Mouse (Mus musculus) MEL (cell line): ENCODE measurements at regions not wholly inside any gene's neighbourhood (a gene's known extent, or its start where the extent isn't known, plus 50 kb on each side); places are given as distances from the start of the nearest gene placed in this dataset.

ENCODE experiments used
- DNase-seq: peaks from one replicate; pipeline ENCODE4 v3.0.0; 2011; ENCODE audit warnings: low read depth, low spot score
- H3K27ac ChIP-seq: 2 replicates; pipeline ENCODE4 v1.5.1; 2012; ENCODE audit warnings: low read depth, mild to moderate bottlenecking, control low read depth, low read length, moderate library complexity; ENCODE audit not compliant: control insufficient read depth
- H3K27me3 ChIP-seq, 2 experiments: fragments of 150-350 bp in 1 of 2; sonication (generic) in 1 of 2; 2 replicates each; pipeline ENCODE4 v1.6.1; 2012; ENCODE audit warnings: low read length in 2 of 2, mild to moderate bottlenecking in 2 of 2, improper control_type of control experiment in 1 of 2, moderate library complexity in 1 of 2; ENCODE audit not compliant: insufficient read depth in 2 of 2, control insufficient read depth in 1 of 2
- H3K36me3 ChIP-seq, 2 experiments: 2 replicates each; pipeline ENCODE4 v1.6.1; 2012 to 2014; ENCODE audit warnings: low read length in 2 of 2, improper control_type of control experiment in 1 of 2, inconsistent platforms in 1 of 2, mild to moderate bottlenecking in 1 of 2; ENCODE audit not compliant: insufficient read depth in 2 of 2, control insufficient read depth in 1 of 2
- H3K4me1 ChIP-seq, 2 experiments: fragments of 150-350 bp in 1 of 2; sonication (generic) in 1 of 2; 2 replicates each; pipeline ENCODE4 v1.6.1; 2012; ENCODE audit warnings: low read length in 2 of 2, improper control_type of control experiment in 1 of 2, mild to moderate bottlenecking in 1 of 2; ENCODE audit not compliant: insufficient read depth in 2 of 2, control insufficient read depth in 1 of 2
- H3K4me3 ChIP-seq, 2 experiments: fragments of 150-350 bp in 1 of 2; sonication (generic) in 1 of 2; 2 replicates each; pipeline ENCODE4 v1.5.1; 2012; ENCODE audit warnings: low read depth in 2 of 2, low read length in 2 of 2, mild to moderate bottlenecking in 2 of 2, moderate library complexity in 2 of 2, control low read depth in 1 of 2, improper control_type of control experiment in 1 of 2; ENCODE audit not compliant: control insufficient read depth in 1 of 2, insufficient read depth in 1 of 2
- H3K79me2 ChIP-seq: 2 replicates; pipeline ENCODE4 v1.6.1; 2012; ENCODE audit warnings: mild to moderate bottlenecking, low read length, moderate library complexity; ENCODE audit not compliant: control insufficient read depth, poor library complexity, insufficient read depth
- H3K9ac ChIP-seq: 2 replicates; pipeline ENCODE4 v1.6.1; 2012; ENCODE audit warnings: low read depth, mild to moderate bottlenecking, control low read depth, low read length, moderate library complexity; ENCODE audit not compliant: control insufficient read depth, poor library complexity, severe bottlenecking
- H3K9me3 ChIP-seq: fragments of 150-350 bp; sonication (generic); replicated peaks from 2 replicates; pipeline ENCODE4 v1.6.1; 2012; ENCODE audit warnings: mild to moderate bottlenecking, low read length, improper control_type of control experiment, moderate library complexity; ENCODE audit not compliant: insufficient read depth
- BHLHE40 ChIP-seq: IDR thresholded peaks from 2 replicates; pipeline ENCODE4 v1.6.1; 2012; ENCODE audit warnings: low read depth, mild to moderate bottlenecking, inconsistent platforms, low read length, improper control_type of control experiment, borderline replicate concordance
- CHD1 ChIP-seq: IDR thresholded peaks from 2 replicates; pipeline ENCODE4 v1.6.1; 2012; ENCODE audit warnings: low read depth, mild to moderate bottlenecking, inconsistent platforms, low read length, improper control_type of control experiment
- CTCF ChIP-seq, 3 experiments: IDR thresholded peaks in 2 of 3; conservative IDR thresholded peaks in 1 of 3; 2 replicates each; pipeline ENCODE4 v1.5.1; 2011 to 2012; ENCODE audit warnings: low read length in 3 of 3, low read depth in 2 of 3, mild to moderate bottlenecking in 2 of 3, improper control_type of control experiment in 1 of 3, inconsistent platforms in 1 of 3, mixed read lengths in 1 of 3, moderate library complexity in 1 of 3; ENCODE audit not compliant: control insufficient read depth in 1 of 3, insufficient read depth in 1 of 3, poor library complexity in 1 of 3, severe bottlenecking in 1 of 3
- E2F4 ChIP-seq: IDR thresholded peaks from 2 replicates; pipeline ENCODE4 v1.6.1; 2011; ENCODE audit warnings: low read depth, low read length, improper control_type of control experiment, borderline replicate concordance
- ELF1 ChIP-seq: IDR thresholded peaks from 2 replicates; pipeline ENCODE4 v1.6.1; 2014; ENCODE audit warnings: low read depth, mild to moderate bottlenecking, inconsistent platforms, low read length, improper control_type of control experiment, moderate library complexity
- EP300 ChIP-seq, 2 experiments: IDR thresholded peaks; 2 replicates each; pipeline ENCODE4 v1.6.1; 2011; ENCODE audit warnings: improper control_type of control experiment in 2 of 2, low read length in 2 of 2, low read depth in 1 of 2, mild to moderate bottlenecking in 1 of 2
- ETS1 ChIP-seq: IDR thresholded peaks from 2 replicates; pipeline ENCODE4 v1.6.1; 2012; ENCODE audit warnings: low read depth, mild to moderate bottlenecking, inconsistent platforms, low read length, improper control_type of control experiment, moderate library complexity
- GATA1 ChIP-seq: IDR thresholded peaks from 2 replicates; pipeline ENCODE4 v1.6.1; 2011; ENCODE audit warnings: low read depth, low read length, improper control_type of control experiment
- HCFC1 ChIP-seq: IDR thresholded peaks from 2 replicates; pipeline ENCODE4 v1.6.1; 2012; ENCODE audit warnings: low read depth, mild to moderate bottlenecking, inconsistent platforms, low read length, improper control_type of control experiment, moderate library complexity
- JUND ChIP-seq: IDR thresholded peaks from 2 replicates; pipeline ENCODE4 v1.6.1; 2011; ENCODE audit warnings: low read depth, mild to moderate bottlenecking, improper control_type of control experiment, low read length
- MAFK ChIP-seq: IDR thresholded peaks from 2 replicates; pipeline ENCODE4 v1.6.1; 2011; ENCODE audit warnings: low read depth, mild to moderate bottlenecking, low read length, improper control_type of control experiment, borderline replicate concordance
- MAX ChIP-seq: IDR thresholded peaks from 2 replicates; pipeline ENCODE4 v1.6.1; 2011; ENCODE audit warnings: low read length, improper control_type of control experiment
- MAZ ChIP-seq: IDR thresholded peaks from 2 replicates; pipeline ENCODE4 v1.6.1; 2012; ENCODE audit warnings: low read depth, mild to moderate bottlenecking, inconsistent platforms, low read length, improper control_type of control experiment
- MEF2A ChIP-seq: IDR thresholded peaks from 2 replicates; pipeline ENCODE4 v1.6.1; 2014; ENCODE audit warnings: low read depth, mild to moderate bottlenecking, inconsistent platforms, low read length, improper control_type of control experiment; ENCODE audit not compliant: poor library complexity, insufficient replicate concordance, severe bottlenecking; ENCODE audit errors: extremely low read depth
- NELFE ChIP-seq: IDR thresholded peaks from 2 replicates; pipeline ENCODE4 v1.6.1; 2011; ENCODE audit warnings: low read depth, low read length, improper control_type of control experiment
- NRF1 ChIP-seq: IDR thresholded peaks from 2 replicates; pipeline ENCODE4 v1.6.1; 2014; ENCODE audit warnings: low read depth, mild to moderate bottlenecking, inconsistent platforms, low read length, improper control_type of control experiment, moderate library complexity; ENCODE audit not compliant: poor library complexity, insufficient read depth, severe bottlenecking
- POLR2A ChIP-seq, 2 experiments: IDR thresholded peaks; 2 replicates each; pipeline ENCODE4 v1.6.1; 2011 to 2012; ENCODE audit warnings: low read length in 2 of 2, mild to moderate bottlenecking in 2 of 2, control low read depth in 1 of 2, improper control_type of control experiment in 1 of 2, low read depth in 1 of 2, moderate library complexity in 1 of 2; ENCODE audit not compliant: control insufficient read depth in 1 of 2, insufficient read depth in 1 of 2, poor library complexity in 1 of 2
- POLR2AphosphoS5 ChIP-seq: IDR thresholded peaks from 2 replicates; pipeline ENCODE4 v1.6.1; 2012; ENCODE audit warnings: low read depth, borderline replicate concordance, mild to moderate bottlenecking, inconsistent platforms, low read length, moderate library complexity, mixed read lengths
- RAD21 ChIP-seq: IDR thresholded peaks from 2 replicates; pipeline ENCODE4 v1.6.1; 2011; ENCODE audit warnings: mild to moderate bottlenecking, low read depth, low read length, improper control_type of control experiment
- SIN3A ChIP-seq: IDR thresholded peaks from 2 replicates; pipeline ENCODE4 v1.6.1; 2012; ENCODE audit warnings: low read length, improper control_type of control experiment, inconsistent platforms
- TAL1 ChIP-seq: IDR thresholded peaks from 2 replicates; pipeline ENCODE4 v1.6.1; 2012; ENCODE audit warnings: mild to moderate bottlenecking, inconsistent platforms, low read length, moderate library complexity, mixed read lengths
- TBP ChIP-seq: IDR thresholded peaks from 2 replicates; pipeline ENCODE4 v1.8.0; 2011; ENCODE audit warnings: low read depth, low read length, improper control_type of control experiment
- TCF12 ChIP-seq: IDR thresholded peaks from 2 replicates; pipeline ENCODE4 v1.6.1; 2014; ENCODE audit warnings: low read depth, mild to moderate bottlenecking, inconsistent platforms, low read length, improper control_type of control experiment, moderate library complexity
- USF2 ChIP-seq, 2 experiments: IDR thresholded peaks; 2 replicates each; pipeline ENCODE4 v1.6.1; 2011 to 2012; ENCODE audit warnings: improper control_type of control experiment in 2 of 2, low read length in 2 of 2, borderline replicate concordance in 1 of 2, inconsistent platforms in 1 of 2, low read depth in 1 of 2, mild to moderate bottlenecking in 1 of 2; ENCODE audit not compliant: insufficient read depth in 1 of 2
- ZC3H11A ChIP-seq: IDR thresholded peaks from 2 replicates; pipeline ENCODE4 v1.6.1; 2012; ENCODE audit warnings: low read depth, mild to moderate bottlenecking, inconsistent platforms, low read length, improper control_type of control experiment
- ZKSCAN1 ChIP-seq: IDR thresholded peaks from 2 replicates; pipeline ENCODE4 v1.6.1; 2012; ENCODE audit warnings: low read depth, mild to moderate bottlenecking, inconsistent platforms, low read length, improper control_type of control experiment, moderate library complexity
- ZMIZ1 ChIP-seq: IDR thresholded peaks from 2 replicates; pipeline ENCODE4 v1.6.1; 2012; ENCODE audit warnings: low read depth, mild to moderate bottlenecking, inconsistent platforms, low read length, improper control_type of control experiment, moderate library complexity
- ZNF384 ChIP-seq: IDR thresholded peaks from 2 replicates; pipeline ENCODE4 v1.6.1; 2012; ENCODE audit warnings: low read depth, mild to moderate bottlenecking, inconsistent platforms, low read length, improper control_type of control experiment

- H3K9ac ChIP-seq = no peak overlapping the region
- no peaks in the 10 kb centered on the region for H3K27me3 ChIP-seq
- no peaks in the 10 kb centered on the region for H3K4me1 ChIP-seq
- H3K9me3 ChIP-seq = no peaks in the 10 kb centered on the region
- no peak overlapping the region for H3K27ac ChIP-seq
- no peak overlapping the region for H3K4me3 ChIP-seq
- TF ChIP-seq ZKSCAN1 = no peak
- no peak for TF ChIP-seq POLR2A (IDR thresholded peaks at IDR 0.05; ENCODE audit: control insufficient read depth in 1 of 2, insufficient read depth in 1 of 2, low read depth in 1 of 2, low read length in 2 of 2, poor library complexity in 1 of 2)
- no peak for TF ChIP-seq USF2 (IDR thresholded peaks at IDR 0.05; ENCODE audit: borderline replicate concordance in 1 of 2, insufficient read depth in 1 of 2, low read depth in 1 of 2, low read length in 2 of 2)
- TF ChIP-seq CHD1 = no peak
- TF ChIP-seq E2F4 = no peak
- no peak for TF ChIP-seq MAZ
- no peak for TF ChIP-seq ZNF384
- no peak for TF ChIP-seq SIN3A
- TF ChIP-seq RAD21 = no peak
- TF ChIP-seq ZMIZ1 = no peak
- no peak for TF ChIP-seq GATA1
- TF ChIP-seq POLR2AphosphoS5 = no peak
- TF ChIP-seq HCFC1 = no peak
- TF ChIP-seq NELFE = no peak
- TF ChIP-seq ZC3H11A = no peak
- no peak for TF ChIP-seq CTCF (IDR thresholded peaks at IDR 0.05 in 2 of 3, conservative IDR thresholded peaks at IDR 0.05 in 1 of 3; ENCODE audit: control insufficient read depth in 1 of 3, insufficient read depth in 1 of 3, low read depth in 2 of 3, low read length in 3 of 3, poor library complexity in 1 of 3, severe bottlenecking in 1 of 3)
- no peak for TF ChIP-seq ETS1
- no peak for TF ChIP-seq TBP
- TF ChIP-seq, all 39 proteins: peak for 0
- no peaks in the 10 kb centered on the region for H3K79me2 ChIP-seq
- no peak for DNase-seq
- no peaks in the 10 kb centered on the region for H3K36me3 ChIP-seq
Measured at GRCm38 (mm10) chr16:39229501-39229900, 337.0 kb downstream of the Igsf11 start.

DNA sequence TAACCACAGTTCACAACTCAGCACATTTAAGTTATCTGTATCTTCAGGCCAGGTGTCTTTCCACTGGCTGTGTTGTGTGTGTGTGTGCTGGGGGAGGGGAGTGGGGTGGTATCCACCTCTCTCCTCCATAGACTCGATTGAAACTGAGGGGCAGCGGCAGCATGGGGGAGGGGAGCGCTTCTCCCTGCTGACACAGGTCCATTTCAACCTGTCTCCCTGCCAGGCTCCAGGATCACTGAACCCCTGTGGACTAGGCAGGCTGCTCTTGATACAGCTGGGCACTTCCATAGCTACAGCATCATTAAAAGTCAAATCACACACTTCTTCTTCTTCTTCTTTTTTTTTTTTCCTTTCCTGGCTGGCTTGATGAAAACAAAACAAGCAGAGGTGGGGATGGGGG is 338.0 kb downstream of the Igsf11 start:
- Histone ChIP-seq H3K27ac (no peak overlapping the region), H3K36me3 (no peaks in the 10 kb centered on the region), H3K27me3 (no peaks in the 10 kb centered on the region), H3K9ac (no peak overlapping the region), H3K4me1 (no peaks in the 10 kb centered on the region), H3K4me3 (no peak overlapping the region), H3K9me3 (no peaks in the 10 kb centered on the region), H3K79me2 (no peaks in the 10 kb centered on the region)
- DNase-seq = no peak
- TF ChIP-seq MEF2A (no peak), E2F4 (no peak), CHD1 (no peak), MAFK (no peak), TCF12 (no peak), MAX (no peak), JUND (no peak), ZNF384 (no peak), SIN3A (no peak), POLR2AphosphoS5 (no peak), GATA1 (no peak), ZKSCAN1 (no peak), TAL1 (no peak), NRF1 (no peak), ETS1 (no peak), EP300 (IDR thresholded peaks at IDR 0.05; ENCODE audit: low read depth in 1 of 2, low read length in 2 of 2) (no peak), HCFC1 (no peak), BHLHE40 (no peak), ELF1 (no peak)
